Mouse (Mus musculus) lung, postnatal 0 days (tissue): ENCODE measurements around the gene Pip5kl1.

Experiments
- CTCF ChIP-seq: IDR thresholded peaks from 2 replicates; pipeline ENCODE4 v1.5.1; 2016; ENCODE audit warnings: antibody characterized with exemption, mild to moderate bottlenecking
- EP300 ChIP-seq: IDR thresholded peaks from 2 replicates; pipeline ENCODE4 v1.6.1; 2016; ENCODE audit warnings: antibody characterized with exemption, mild to moderate bottlenecking, control low read depth

DNA sequence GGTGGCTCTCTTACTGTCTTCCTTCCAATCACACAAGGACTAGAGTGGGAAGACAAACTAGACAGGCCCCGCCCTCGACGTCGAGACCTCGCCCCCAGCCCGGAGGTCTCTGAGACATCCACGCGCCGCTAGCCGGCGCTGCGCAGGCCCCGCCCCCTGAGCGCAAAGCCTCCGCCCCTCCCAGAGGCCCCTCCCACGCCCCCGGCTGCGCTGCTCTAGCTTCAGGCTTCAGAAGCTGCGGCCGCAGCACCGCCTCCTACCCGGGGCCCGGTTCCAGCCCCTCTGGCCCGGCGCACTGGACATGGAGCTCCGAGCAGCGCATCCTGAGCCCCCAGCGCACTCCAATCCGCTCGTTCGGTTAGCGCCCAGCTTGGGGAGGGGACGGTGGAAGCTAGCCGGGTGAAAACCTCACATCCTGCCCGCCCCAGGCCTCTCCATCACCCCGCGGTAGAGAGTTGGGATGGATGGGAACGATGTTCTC, 12.3 kb downstream of the Pip5kl1 start, which contains the start of gene St6galnac4:
- TF ChIP-seq CTCF: peak; percentile 68
- no peak for TF ChIP-seq EP300
